18 mouse cellular contexts compared by ENCODE assay signal in the genomic region with DNA sequence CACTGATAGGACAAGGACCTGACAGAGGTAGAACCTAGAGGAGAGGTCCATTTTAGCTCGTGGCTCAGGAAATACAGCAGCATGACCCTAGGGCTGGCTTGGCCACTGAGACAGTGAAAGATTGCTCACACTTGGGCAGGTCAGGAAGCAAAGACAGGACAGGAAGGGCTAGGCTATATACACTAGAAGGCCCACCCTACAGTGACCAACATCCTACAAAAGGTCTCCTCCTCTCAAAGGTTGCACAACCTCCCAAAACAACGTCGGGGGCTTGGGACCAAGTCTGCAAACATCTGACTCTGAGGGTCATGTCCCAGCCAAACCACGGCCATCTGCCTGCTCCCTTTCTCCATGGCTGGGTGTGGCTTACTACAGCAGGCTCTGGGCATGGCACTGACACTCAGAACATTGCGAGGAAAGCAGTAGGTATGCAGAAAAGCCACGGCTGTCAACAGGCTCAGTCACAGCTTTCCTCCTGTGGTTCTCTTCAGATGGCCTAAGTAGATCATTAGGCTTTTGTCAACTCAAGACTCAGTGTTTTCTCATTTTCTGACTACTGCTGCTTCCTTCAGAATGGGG.
"Had no signal": no experiment of that assay in that cellular context is flagged by ENCODE, and none has a peak within 500 bp of the region (broad histone marks: within the 10 kb centered on the region; RNA-seq: fewer than 3 reads in every experiment).

No protein-coding gene starts in this region.

- H3K27me3 ChIP-seq: liver, embryonic 12.5 days; midbrain, embryonic 12.5 days; neural tube, embryonic 12.5 days; stomach, embryonic 15.5 days had no signal

- H3K4me1 ChIP-seq: liver, embryonic 12.5 days; midbrain, embryonic 10.5 days; midbrain, embryonic 12.5 days; neural tube, embryonic 12.5 days; stomach, embryonic 15.5 days had no signal

- H3K36me3 ChIP-seq: liver, embryonic 12.5 days; midbrain, embryonic 12.5 days; neural tube, embryonic 12.5 days; stomach, embryonic 15.5 days had no signal

- H3K4me3 ChIP-seq: liver, embryonic 12.5 days; midbrain, embryonic 10.5 days; midbrain, embryonic 12.5 days; neural tube, embryonic 12.5 days; stomach, embryonic 15.5 days had no signal

- H3K27ac ChIP-seq: liver, embryonic 12.5 days; liver, embryonic 14.5 days; midbrain, embryonic 10.5 days; midbrain, embryonic 12.5 days; neural tube, embryonic 12.5 days; stomach, embryonic 15.5 days; stomach, postnatal 0 days had no signal

- H3K9me3 ChIP-seq: liver, embryonic 12.5 days; midbrain, embryonic 10.5 days; midbrain, embryonic 12.5 days; neural tube, embryonic 12.5 days; stomach, embryonic 15.5 days had no signal

- ATAC-seq: liver, embryonic 12.5 days; midbrain, embryonic 16.5 days had no signal

- DNase-seq: lung, adult 18-20 months; lung, embryonic 14.5 days; lung, postnatal 14 days; midbrain, embryonic 14.5 days; retina, postnatal 1 day; right cerebral cortex, adult 18-20 months; right cerebral cortex, postnatal 14 days; thymus, adult 2 months; thymus, postnatal 25 days; thymus, postnatal 4 days had no signal

- H3K4me2 ChIP-seq: liver, embryonic 12.5 days; lung, embryonic 14.5 days; midbrain, embryonic 12.5 days; neural tube, embryonic 12.5 days; stomach, embryonic 15.5 days had no signal

- H3K9ac ChIP-seq: liver, embryonic 12.5 days; liver, embryonic 14.5 days; lung, embryonic 14.5 days; midbrain, embryonic 12.5 days; neural tube, embryonic 12.5 days; stomach, embryonic 15.5 days had no signal
